Mouse (Mus musculus) forebrain, embryonic 11.5 days (tissue): ENCODE measurements at regions not wholly inside any gene's neighbourhood (a gene's known extent, or its start where the extent isn't known, plus 50 kb on each side); places are given as distances from the start of the nearest gene placed in this dataset.
"Not testable (repeated sequence)": the region's sequence is repeated elsewhere in the genome, so short reads cannot be mapped to it uniquely, and the experiment has no call there.

Experiments
- ATAC-seq: fragments of 200-750 bp; cut with Nextera tagmentation; replicated peaks from 2 replicates; pipeline ENCODE4 v1.8.0; 2017; ENCODE audit warnings: moderate TSS enrichment; ENCODE audit not compliant: low FRiP score
- DNase-seq: peaks from one replicate; pipeline ENCODE4 v3.0.0-alpha.2; 2017; ENCODE audit warnings: low spot score
- H3K27ac ChIP-seq: fragments of 300-500 bp; sonication (generic); 2 replicates; pipeline ENCODE4 v1.5.1; 2014; ENCODE audit warnings: low read depth, low read length
- H3K27me3 ChIP-seq: fragments of 300-500 bp; sonication (generic); 2 replicates; pipeline ENCODE4 v1.6.1; 2014; ENCODE audit warnings: mild to moderate bottlenecking, low read length, mixed read lengths; ENCODE audit not compliant: control insufficient read depth, insufficient read depth
- H3K36me3 ChIP-seq: fragments of 300-500 bp; sonication (generic); 2 replicates; pipeline ENCODE4 v1.6.1; 2014; ENCODE audit warnings: mild to moderate bottlenecking, low read length, moderate library complexity, mixed read lengths; ENCODE audit not compliant: control insufficient read depth, insufficient read depth
- H3K4me1 ChIP-seq: fragments of 300-500 bp; sonication (generic); replicated peaks from 2 replicates; pipeline ENCODE4 v1.6.1; 2014; ENCODE audit warnings: low read length, mixed read lengths; ENCODE audit not compliant: control insufficient read depth, insufficient read depth
- H3K4me2 ChIP-seq: fragments of 300-500 bp; sonication (generic); 2 replicates; pipeline ENCODE4 v1.6.1; 2014; ENCODE audit warnings: low read depth, mild to moderate bottlenecking, low read length, moderate library complexity, mixed read lengths; ENCODE audit not compliant: severe bottlenecking
- H3K4me3 ChIP-seq: fragments of 300-500 bp; sonication (generic); 2 replicates; pipeline ENCODE4 v1.5.1; 2014; ENCODE audit warnings: low read depth, low read length
- H3K9ac ChIP-seq: fragments of 300-500 bp; sonication (generic); 2 replicates; pipeline ENCODE4 v1.6.1; 2014; ENCODE audit warnings: low read length
- H3K9me3 ChIP-seq: fragments of 300-500 bp; sonication (generic); 2 replicates; pipeline ENCODE4 v1.6.1; 2016; ENCODE audit warnings: low read length, mixed read lengths; ENCODE audit not compliant: control insufficient read depth
- WGBS: fragments of 180-500 bp; shearing (Covaris S2); extraction: QIAGEN DNeasy Blood & Tissue Kit; methylation state at CpG from one replicate; pipeline ENCODE4 v1.1.7; 2014; 5-methylcytosine and 5-hydroxymethylcytosine counted together

DNA sequence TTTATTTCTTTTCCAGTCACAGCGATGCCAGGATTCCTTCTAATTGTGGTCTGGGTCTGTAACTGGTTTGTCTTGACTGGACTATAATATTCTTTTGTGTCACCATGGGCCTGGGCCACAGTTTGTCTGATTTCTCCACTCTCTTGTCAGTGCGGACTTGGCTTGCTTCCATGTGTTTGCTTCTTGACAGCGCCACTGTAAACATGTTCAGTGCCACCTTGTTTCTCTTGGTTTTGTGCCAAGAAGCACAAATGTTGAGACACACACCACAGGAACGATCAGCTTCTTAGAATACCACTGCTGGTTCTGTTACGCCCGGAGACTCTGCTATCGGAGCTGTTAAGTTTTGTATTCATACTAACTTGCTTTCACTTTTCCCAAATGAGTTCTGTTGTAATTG, 180.9 kb upstream of the Tmem45b start:
- whole genome bisulfite sequencing: 93% methylated on average over 7 of the region's 7 CpGs

DNA sequence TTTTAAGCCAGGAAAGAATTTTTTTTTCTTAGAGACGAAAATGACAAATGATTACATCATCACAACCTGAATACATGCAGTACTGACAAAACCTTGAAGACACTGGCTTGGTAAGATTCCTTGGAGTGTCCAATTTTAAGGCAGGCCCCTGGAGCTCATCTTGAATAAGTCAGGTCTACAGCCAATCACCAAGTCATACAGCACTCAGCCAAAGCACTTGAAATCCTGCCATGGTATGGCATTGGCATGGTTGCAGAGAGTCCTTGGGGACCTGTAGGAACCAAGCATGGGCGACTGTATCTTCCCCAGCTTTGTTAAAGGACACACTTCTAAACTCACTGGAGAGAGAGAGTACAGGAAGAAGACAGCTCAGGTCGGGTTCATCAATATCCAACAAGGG, 179.8 kb upstream of the Tmem45b start:
- Histone ChIP-seq H3K4me3 (no peak overlapping the region), H3K27me3 (no peaks in the 10 kb centered on the region), H3K36me3 (no peaks in the 10 kb centered on the region), H3K27ac (no peak overlapping the region), H3K9ac (no peak overlapping the region), H3K9me3 (no peaks in the 10 kb centered on the region), H3K4me1 (no peaks in the 10 kb centered on the region), H3K4me2 (no peak overlapping the region)
- ATAC-seq: no peak
- 78% methylated on average over 3 of the region's 3 CpGs for WGBS
- DNase-seq: no peak

More for the DNA sequence above, 180.9 kb upstream of the Tmem45b start:
- H3K9me3 ChIP-seq: no peaks in the 10 kb centered on the region
- no peaks in the 10 kb centered on the region for H3K4me1 ChIP-seq
- no peak overlapping the region for H3K9ac ChIP-seq
- no peak overlapping the region for H3K4me2 ChIP-seq
- ATAC-seq: no peak
- H3K4me3 ChIP-seq: no peak overlapping the region
- H3K27ac ChIP-seq: no peak overlapping the region
- no peaks in the 10 kb centered on the region for H3K36me3 ChIP-seq
- no peaks in the 10 kb centered on the region for H3K27me3 ChIP-seq
- DNase-seq: no peak

DNA sequence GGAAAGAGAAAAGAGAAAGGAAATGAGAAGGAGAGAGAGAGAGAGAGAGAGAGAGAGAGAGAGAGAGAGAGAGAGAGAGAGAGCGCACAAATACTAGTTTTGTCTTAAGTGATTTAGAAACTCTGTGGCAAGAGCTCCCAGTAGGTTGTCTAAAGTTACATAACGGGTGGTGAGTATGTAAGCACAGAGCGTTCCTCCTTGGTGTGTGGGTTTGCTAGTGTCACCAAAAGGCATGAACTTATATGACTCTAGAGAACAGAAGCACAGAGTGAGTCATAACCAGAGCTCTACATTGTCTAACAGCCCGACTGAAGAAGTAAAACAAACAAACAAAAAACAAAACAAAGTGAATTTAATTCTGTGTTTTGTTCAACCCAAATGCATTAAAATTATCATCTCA, 177.9 kb upstream of the Tmem45b start:
- DNase-seq (no peak), ATAC-seq (no peak)
- Histone ChIP-seq H3K4me1 (no peaks in the 10 kb centered on the region), H3K36me3 (no peaks in the 10 kb centered on the region), H3K4me2 (no peak overlapping the region), H3K9ac (no peak overlapping the region), H3K9me3 (peaks cover under 1% of the 10 kb centered on the region; the same call in 1 of the 2 replicates), H3K27ac (no peak overlapping the region), H3K4me3 (no peak overlapping the region), H3K27me3 (no peaks in the 10 kb centered on the region)
- WGBS: 85% methylated on average over 4 of the region's 4 CpGs

DNA sequence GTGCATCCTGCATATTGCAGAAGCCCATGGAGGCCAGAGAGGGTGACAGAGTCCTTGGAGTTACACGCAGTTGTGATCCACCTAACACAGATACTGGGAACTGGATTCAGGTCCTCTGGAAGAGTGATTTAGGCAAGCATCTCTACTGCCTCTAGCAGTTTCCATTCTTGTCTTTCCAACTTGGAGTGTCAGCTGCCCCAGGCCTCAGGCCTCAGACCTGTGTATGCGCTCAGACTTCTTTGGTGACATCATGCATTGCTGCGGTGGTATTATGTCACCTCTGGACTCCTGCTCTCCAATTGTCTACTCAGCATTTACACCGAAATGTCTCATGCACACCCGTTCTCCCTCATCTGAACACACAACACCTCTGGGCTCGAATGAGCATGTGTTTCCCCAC, 164.0 kb upstream of the Tmem45b start:
- Histone ChIP-seq H3K9me3 (no peaks in the 10 kb centered on the region), H3K27me3 (no peaks in the 10 kb centered on the region), H3K4me3 (no peak overlapping the region), H3K9ac (no peak overlapping the region), H3K36me3 (no peaks in the 10 kb centered on the region), H3K27ac (no peak overlapping the region), H3K4me2 (no peak overlapping the region), H3K4me1 (no peaks in the 10 kb centered on the region)
- 94% methylated on average over 6 of the region's 6 CpGs for WGBS
- no peak for ATAC-seq
- no peak for DNase-seq

DNA sequence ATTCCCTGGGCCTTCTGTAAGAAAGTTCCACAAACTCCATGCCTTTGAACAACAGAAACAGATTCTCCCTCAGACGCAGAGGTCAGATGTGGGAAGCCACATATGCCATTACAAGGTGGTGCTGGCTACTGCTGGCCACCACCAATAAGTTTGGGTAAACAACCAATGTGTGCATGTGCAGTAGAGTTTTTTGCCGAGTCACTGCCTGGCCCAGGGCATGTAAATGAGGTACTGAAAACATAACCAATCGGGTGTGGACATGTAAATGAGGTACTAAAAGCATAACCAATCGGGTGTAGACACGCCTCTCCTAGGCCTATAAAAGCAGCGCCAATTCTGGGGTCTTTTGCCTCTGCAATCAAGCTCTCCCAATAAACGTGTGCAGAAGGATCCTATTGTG, 157.3 kb upstream of the Tmem45b start:
- not testable (repeated sequence) for H3K4me2 ChIP-seq, H3K27ac ChIP-seq, H3K9ac ChIP-seq, H3K9me3 ChIP-seq, H3K4me1 ChIP-seq, H3K4me3 ChIP-seq, ATAC-seq, H3K27me3 ChIP-seq, DNase-seq, H3K36me3 ChIP-seq
- WGBS: 89% methylated on average over 7 of the region's 7 CpGs

DNA sequence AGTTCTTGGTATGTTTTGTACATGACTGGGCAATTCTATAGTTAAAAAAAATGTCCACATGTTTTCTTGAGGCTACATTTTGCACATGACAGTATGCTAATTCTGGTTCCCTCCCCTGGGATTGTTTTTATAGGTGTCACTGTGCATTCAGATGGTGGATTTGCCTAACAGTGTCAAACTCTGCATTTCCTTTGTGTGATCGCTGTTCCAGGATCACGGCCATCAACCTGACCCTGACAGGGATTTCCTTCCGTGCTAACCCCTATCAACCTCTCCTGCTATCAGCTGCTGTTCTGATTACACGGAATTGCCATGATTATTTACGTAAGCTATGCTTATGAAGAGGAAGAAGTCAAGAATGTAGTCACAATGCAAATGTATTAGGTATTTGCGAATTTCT, 155.1 kb upstream of the Tmem45b start:
- Histone ChIP-seq H3K27ac (no peak overlapping the region), H3K9ac (no peak overlapping the region), H3K4me3 (no peak overlapping the region), H3K4me1 (no peaks in the 10 kb centered on the region), H3K4me2 (no peak overlapping the region), H3K9me3 (no peaks in the 10 kb centered on the region), H3K27me3 (no peaks in the 10 kb centered on the region), H3K36me3 (no peaks in the 10 kb centered on the region)
- ATAC-seq (no peak), DNase-seq (no peak)
- 81% methylated on average over 6 of the region's 6 CpGs for WGBS

DNA sequence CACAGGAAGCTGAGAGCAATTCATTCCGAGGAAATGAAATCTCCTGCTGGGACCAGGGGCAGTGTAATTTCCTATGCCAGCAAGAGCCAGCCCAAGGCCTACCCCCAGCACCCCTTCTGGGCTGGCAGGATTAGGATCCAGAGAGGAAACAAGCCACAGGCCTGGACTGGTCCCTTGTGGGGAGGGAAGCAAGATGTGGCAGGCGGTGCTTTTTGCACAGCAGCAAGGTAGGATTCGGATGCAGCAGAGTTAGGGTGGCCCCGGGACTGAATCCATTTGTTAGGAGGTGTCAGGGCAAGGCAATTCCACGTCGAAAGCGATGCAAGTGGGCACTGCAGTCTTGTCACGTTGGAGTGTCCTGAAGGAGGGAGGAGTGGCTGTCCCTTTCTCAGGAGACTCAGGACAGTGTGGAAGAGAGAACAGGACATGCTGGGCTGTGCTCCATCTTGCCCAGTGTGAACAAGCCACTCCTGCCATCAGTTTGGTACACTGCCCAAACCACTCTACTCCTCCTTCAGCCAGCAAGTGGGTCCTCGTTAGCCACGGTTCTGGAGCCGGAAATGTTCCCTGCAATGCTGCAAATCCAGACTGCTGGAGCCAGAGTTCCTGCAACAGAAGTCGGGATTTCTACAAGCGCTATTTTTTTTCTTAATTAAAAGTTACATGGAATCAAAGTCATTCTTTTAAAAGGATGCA, 150.1 kb upstream of the Tmem45b start:
- no peaks in the 10 kb centered on the region for H3K4me1 ChIP-seq
- WGBS: 71% methylated on average over 13 of the region's 13 CpGs

DNA sequence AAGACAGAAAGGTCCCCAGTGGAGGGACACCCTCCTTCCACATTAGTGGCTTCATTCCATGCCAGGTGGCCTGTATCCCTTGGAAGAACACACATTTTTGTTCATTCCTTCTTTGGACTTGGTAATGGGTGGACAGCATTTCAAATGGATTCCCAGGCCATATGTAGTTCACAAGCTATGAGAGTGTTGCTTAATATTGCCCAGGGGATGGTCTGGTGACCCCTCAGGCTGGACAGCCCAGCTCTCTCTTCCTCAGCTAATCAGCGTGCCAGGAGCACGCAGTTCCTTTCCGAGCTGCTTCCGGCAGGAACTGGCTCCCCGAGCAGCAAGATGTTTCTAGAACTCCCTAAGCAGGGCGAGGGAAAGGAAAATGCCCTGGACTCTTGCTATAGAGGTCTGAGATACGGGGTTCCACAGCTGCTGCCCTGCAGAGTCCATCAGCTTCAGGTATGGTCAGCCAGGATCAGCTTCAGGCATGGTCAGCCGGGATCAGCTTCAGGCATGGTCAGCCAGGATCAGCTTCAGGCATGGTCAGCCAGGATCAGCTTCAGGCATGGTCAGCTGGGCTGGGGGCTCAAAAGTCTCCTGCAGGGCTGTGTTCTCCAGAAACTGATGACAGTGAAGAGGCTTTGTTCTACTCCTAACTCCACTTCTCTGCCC, 146.9 kb upstream of the Tmem45b start:
- Histone ChIP-seq H3K4me1 (no peaks in the 10 kb centered on the region), H3K27ac (no peak overlapping the region), H3K27me3 (no peaks in the 10 kb centered on the region), H3K36me3 (no peaks in the 10 kb centered on the region), H3K4me2 (no peak overlapping the region), H3K9ac (no peak overlapping the region), H3K4me3 (no peak overlapping the region), H3K9me3 (no peaks in the 10 kb centered on the region)
- DNase-seq: no peak
- ATAC-seq: no peak
- WGBS: 80% methylated on average over 8 of the region's 8 CpGs

More for the DNA sequence above, 150.1 kb upstream of the Tmem45b start:
- H3K27me3 ChIP-seq: no peaks in the 10 kb centered on the region
- ATAC-seq: no peak
- no peak overlapping the region for H3K9ac ChIP-seq
- no peaks in the 10 kb centered on the region for H3K9me3 ChIP-seq
- no peak overlapping the region for H3K4me3 ChIP-seq
- no peak for DNase-seq
- H3K4me2 ChIP-seq: no peak overlapping the region
- H3K27ac ChIP-seq: no peak overlapping the region
- H3K36me3 ChIP-seq: no peaks in the 10 kb centered on the region

DNA sequence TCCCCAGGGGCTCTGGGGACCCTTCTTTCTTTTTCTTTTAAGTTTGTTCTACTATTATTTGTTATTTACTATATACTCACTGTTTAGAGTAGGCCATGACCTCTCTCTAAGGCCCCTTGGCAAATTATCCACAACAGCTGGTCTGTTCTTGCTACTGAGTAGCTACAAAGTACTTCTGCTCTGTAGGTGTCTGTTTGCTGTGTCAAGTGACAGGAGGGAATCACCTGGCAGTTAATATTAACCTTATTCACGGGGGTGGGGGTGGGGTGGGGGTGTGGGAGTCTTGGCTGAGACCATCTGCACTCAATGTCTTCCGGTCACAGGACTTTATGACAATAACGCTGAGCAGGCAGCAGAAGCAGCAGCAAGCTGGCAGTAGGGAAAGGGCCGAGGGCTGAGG, 146.4 kb upstream of the Tmem45b start:
- Histone ChIP-seq H3K9ac (no peak overlapping the region), H3K4me2 (no peak overlapping the region), H3K4me1 (no peaks in the 10 kb centered on the region), H3K27ac (no peak overlapping the region), H3K4me3 (no peak overlapping the region), H3K9me3 (no peaks in the 10 kb centered on the region), H3K36me3 (no peaks in the 10 kb centered on the region), H3K27me3 (no peaks in the 10 kb centered on the region)
- no peak for ATAC-seq
- WGBS: 65% methylated on average over 4 of the region's 4 CpGs
- no peak for DNase-seq
